Mouse (Mus musculus) thymus, adult 2 months (tissue): ENCODE data around the gene Snx13.

Experiments
- CTCF ChIP-seq: fragments of 200-500 bp; IDR thresholded peaks from 2 replicates; pipeline ENCODE4 v1.5.1; 2012; ENCODE audit warnings: mild to moderate bottlenecking, control low read depth, low read length, moderate library complexity, borderline replicate concordance; ENCODE audit not compliant: control insufficient read depth, poor library complexity, insufficient read depth; ENCODE audit errors: extremely low read depth
- POLR2A ChIP-seq: fragments of 200-500 bp; IDR thresholded peaks from 2 replicates; pipeline ENCODE4 v1.6.1; 2012; ENCODE audit warnings: mild to moderate bottlenecking, low read length, control low read depth, moderate library complexity; ENCODE audit not compliant: control insufficient read depth, poor library complexity, insufficient read depth; ENCODE audit errors: extremely low read depth

DNA sequence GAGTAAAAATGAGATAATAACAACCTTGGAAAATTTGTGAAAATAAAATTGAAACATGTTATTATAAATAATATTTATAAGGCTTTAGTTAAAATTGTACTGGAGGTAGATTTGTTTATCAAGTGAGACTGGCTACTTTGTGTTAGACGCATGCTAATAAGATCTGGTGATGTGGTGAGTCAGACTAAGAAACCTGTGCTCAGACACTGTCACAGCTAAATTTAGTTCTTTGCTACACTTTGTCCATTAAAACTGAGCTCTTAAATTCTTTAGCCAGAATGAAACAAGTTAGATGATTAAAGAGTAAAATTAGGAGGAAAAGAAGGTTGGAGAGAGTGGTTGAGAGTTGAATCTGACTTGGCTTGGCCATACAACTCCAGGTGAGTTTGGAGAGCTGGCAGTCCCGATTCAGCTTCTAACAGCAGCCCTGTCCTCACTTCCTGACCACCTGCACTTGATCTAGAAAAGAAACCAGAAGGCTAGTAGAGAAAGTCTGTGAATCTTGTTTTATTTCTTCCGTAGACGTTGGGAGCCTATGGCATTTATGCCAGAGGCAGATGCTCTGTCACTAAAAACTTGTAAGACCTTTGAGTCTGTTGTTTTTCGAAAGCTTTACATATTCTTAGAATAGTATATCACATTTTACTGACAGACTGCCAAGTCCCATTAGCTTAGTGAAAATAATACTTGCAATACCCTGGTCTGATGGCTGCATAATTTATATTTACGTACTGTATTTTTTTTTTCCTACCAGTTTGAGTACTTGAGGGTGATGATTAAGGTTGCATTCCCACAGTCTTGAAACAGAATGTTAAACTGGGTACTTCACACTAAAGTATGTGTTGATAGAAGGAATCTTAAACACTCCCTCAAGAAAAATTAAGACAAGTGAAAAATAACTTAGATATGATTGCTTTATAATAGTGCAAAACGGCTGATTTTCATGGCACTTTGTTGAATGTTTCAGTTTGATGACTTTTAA is 8.4 kb downstream of the Snx13 start:
- TF ChIP-seq CTCF = no peak
- no peak for TF ChIP-seq POLR2A
